Mouse (Mus musculus) stomach, postnatal 0 days (tissue): ENCODE measurements around the gene Shld2.

ENCODE experiments used
- CTCF ChIP-seq: IDR thresholded peaks from 2 replicates; pipeline ENCODE4 v1.5.1; 2016; ENCODE audit warnings: antibody characterized with exemption, low read depth, mild to moderate bottlenecking, moderate library complexity
- EP300 ChIP-seq: optimal IDR thresholded peaks from 2 replicates; pipeline ENCODE3; 2016; ENCODE audit warnings: antibody characterized with exemption

DNA sequence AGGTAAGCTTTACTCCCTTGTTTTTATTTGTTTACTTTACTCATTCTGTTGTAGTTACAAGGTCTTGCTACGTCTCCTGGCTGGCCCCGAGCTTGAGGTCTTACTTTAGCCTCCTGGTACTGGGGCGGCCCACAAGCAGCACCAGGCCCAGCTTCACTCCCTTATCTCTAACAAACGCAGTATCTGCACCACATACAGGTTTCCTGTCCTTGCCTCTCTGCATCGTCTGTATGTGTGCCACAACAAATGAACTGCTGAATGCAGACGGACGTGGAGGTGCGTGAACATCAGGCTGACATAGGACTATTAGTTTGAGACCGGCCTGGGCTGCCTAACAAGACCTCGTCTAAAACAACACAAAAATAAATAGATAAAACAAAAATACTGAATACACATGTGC is 70.0 kb downstream of the Shld2 start:
- TF ChIP-seq CTCF, result no peak
- no peak for TF ChIP-seq EP300
